Mouse (Mus musculus): ENCODE measurements around the gene D7Ertd443e. TPM values are rescaled to one million over a fixed set of nuclear protein-coding genes. Genes with fewer than 3 reads are reported as not detected.

The D7Ertd443e gene
- polyA plus RNA-seq, 1 experiment from 2014 or later: not detected

GRCm38 (mm10) chr7:134226231-134226630 lies 159.2 kb downstream of the D7Ertd443e start:
- 57% methylated on average over 3 of the region's 3 CpGs for WGBS (ENCODE audit: insufficient replicate concordance)
- H3K27ac ChIP-seq (ENCODE audit: low read length): no peak overlapping the region
- no peak for ATAC-seq (ENCODE audit: low read depth)

DNA sequence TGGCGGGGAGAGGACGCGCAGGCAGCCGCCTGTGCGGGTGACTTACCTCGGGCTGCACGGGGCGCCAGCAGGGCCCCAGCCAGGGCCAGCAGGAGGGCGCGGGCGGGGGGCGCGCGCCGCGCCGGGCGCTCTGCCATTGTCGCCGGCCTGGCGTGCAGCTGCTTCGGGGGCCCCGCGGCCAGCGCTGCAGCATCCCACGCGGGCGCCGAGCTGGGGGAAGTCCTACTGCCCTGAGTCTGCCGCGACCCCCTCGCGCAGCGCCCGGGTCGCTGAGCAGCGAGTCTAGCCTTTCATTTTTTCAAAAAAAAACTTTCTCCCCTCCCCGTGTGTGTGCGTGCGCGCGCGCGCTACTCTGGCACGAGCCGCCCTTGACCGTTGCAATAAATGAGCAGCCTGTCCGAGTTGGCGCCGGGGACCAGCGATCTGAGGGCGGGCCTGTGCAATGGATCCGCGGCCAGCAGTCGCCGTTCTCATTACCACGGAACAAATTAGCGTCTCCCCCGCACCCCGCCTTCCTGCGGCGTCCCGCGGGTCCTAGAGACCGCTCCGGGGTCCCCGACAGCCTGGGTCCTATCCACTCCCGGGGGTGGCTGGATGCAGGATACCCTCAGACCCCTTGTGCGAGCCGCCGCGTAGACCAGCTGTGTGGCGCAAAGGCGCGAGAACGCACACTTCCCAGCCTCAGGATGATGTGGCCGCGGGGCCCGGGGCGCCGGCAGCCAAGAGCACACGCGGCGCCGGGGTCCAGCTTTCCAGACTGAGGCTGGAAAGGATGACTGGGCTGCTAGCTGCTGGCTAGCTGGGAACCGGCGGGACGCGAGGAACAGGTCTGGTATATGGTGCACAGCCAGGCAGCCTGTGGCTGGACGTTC lies 160.5 kb downstream of the D7Ertd443e start:
- no peaks in the 10 kb centered on the region for H3K4me1 ChIP-seq (ENCODE audit: control insufficient read depth, low read depth, low read length)
- WGBS (ENCODE audit: insufficient replicate concordance): 1% methylated on average over 82 of the region's 90 CpGs
- ATAC-seq (ENCODE audit: low read depth): 0 out of 2 replicates have a peak, but pooled peaks have one; percentile 11
- peak overlapping the region; percentile 36 for H3K4me2 ChIP-seq (ENCODE audit: low read depth, low read length)
- H3K4me3 ChIP-seq (ENCODE audit: low read depth, low read length): peak overlapping the region; percentile 42
- H3K27me3 ChIP-seq (ENCODE audit: control insufficient read depth, insufficient read depth, low read depth, low read length): peaks cover 25% of the 10 kb centered on the region
- 0 out of 2 replicates have a peak overlapping the region, but pooled peaks have one; percentile 20 for H3K9ac ChIP-seq (ENCODE audit: low read depth, low read length)
- H3K27ac ChIP-seq (ENCODE audit: low read length): peak overlapping the region; percentile 14; the same call in 1 of the 2 replicates
- H3K9me3 ChIP-seq (replicated peaks; ENCODE audit: control insufficient read depth, low read length): no peaks in the 10 kb centered on the region
- H3K36me3 ChIP-seq (ENCODE audit: control insufficient read depth, insufficient read depth): no peaks in the 10 kb centered on the region

More at GRCm38 (mm10) chr7:134226231-134226630, 159.2 kb downstream of the D7Ertd443e start:
- no peak overlapping the region for H3K4me3 ChIP-seq (ENCODE audit: low read depth, low read length)
- H3K4me1 ChIP-seq (ENCODE audit: control insufficient read depth, low read depth, low read length): no peaks in the 10 kb centered on the region
- no peak overlapping the region for H3K9ac ChIP-seq (ENCODE audit: low read depth, low read length)
- H3K4me2 ChIP-seq (ENCODE audit: low read depth, low read length): no peak overlapping the region
- H3K9me3 ChIP-seq (replicated peaks; ENCODE audit: control insufficient read depth, low read length): no peaks in the 10 kb centered on the region
- no peaks in the 10 kb centered on the region for H3K36me3 ChIP-seq (ENCODE audit: control insufficient read depth, insufficient read depth)
- H3K27me3 ChIP-seq (ENCODE audit: control insufficient read depth, insufficient read depth, low read depth, low read length): peaks cover 25% of the 10 kb centered on the region

- 0 out of 2 replicates have a peak overlapping the region, but pooled peaks have one; percentile 20 for H3K9ac ChIP-seq (ENCODE audit: low read depth, low read length)
- no peak for ATAC-seq (ENCODE audit: low read depth)
- H3K27ac ChIP-seq (ENCODE audit: low read length): 0 out of 2 replicates have a peak overlapping the region, but pooled peaks have one; percentile 14
- H3K4me2 ChIP-seq (ENCODE audit: low read depth, low read length): peak overlapping the region; percentile 36
- H3K9me3 ChIP-seq (replicated peaks; ENCODE audit: control insufficient read depth, low read length): no peaks in the 10 kb centered on the region
- no peaks in the 10 kb centered on the region for H3K4me1 ChIP-seq (ENCODE audit: control insufficient read depth, low read depth, low read length)
- no peaks in the 10 kb centered on the region for H3K36me3 ChIP-seq (ENCODE audit: control insufficient read depth, insufficient read depth)
- H3K27me3 ChIP-seq (ENCODE audit: control insufficient read depth, insufficient read depth, low read depth, low read length): peaks cover 25% of the 10 kb centered on the region
- peak overlapping the region; percentile 42 for H3K4me3 ChIP-seq (ENCODE audit: low read depth, low read length)
- WGBS (ENCODE audit: insufficient replicate concordance): under 1% methylated on average over 14 of the region's 14 CpGs
These were observed 161.1 kb downstream of the D7Ertd443e start for GRCm38 (mm10) chr7:134224421-134224740.

- no peak for ATAC-seq (ENCODE audit: low read depth)
- Histone ChIP-seq H3K27ac (ENCODE audit: low read length) (no peak overlapping the region), H3K9me3 (replicated peaks; ENCODE audit: control insufficient read depth, low read length) (no peaks in the 10 kb centered on the region), H3K36me3 (ENCODE audit: control insufficient read depth, insufficient read depth) (no peaks in the 10 kb centered on the region), H3K9ac (ENCODE audit: low read depth, low read length) (no peak overlapping the region), H3K4me1 (ENCODE audit: control insufficient read depth, low read depth, low read length) (no peaks in the 10 kb centered on the region), H3K4me2 (ENCODE audit: low read depth, low read length) (peak overlapping the region; percentile 36), H3K27me3 (ENCODE audit: control insufficient read depth, insufficient read depth, low read depth, low read length) (peaks cover 25% of the 10 kb centered on the region), H3K4me3 (ENCODE audit: low read depth, low read length) (peak overlapping the region; percentile 42; the same call in 1 of the 2 replicates)
- WGBS (ENCODE audit: insufficient replicate concordance): 19% methylated on average over 16 of the region's 16 CpGs
These were observed 161.9 kb downstream of the D7Ertd443e start for GRCm38 (mm10) chr7:134223444-134224161.

Other genes with a start within 250 kb of the D7Ertd443e start
- gene Adam12, start 153.5 kb downstream of the D7Ertd443e start, polyA plus RNA-seq (2015; fragmentation: Nextera tagmentation; extraction: Ambion mirVana): 0.88 and 1.4 TPM in 2 replicates